Mouse (Mus musculus) megakaryocyte-erythroid progenitor cell, adult 5 weeks (primary cell): ENCODE data around the gene Nfyc. TPM values are rescaled to one million over a fixed set of nuclear protein-coding genes. Genes with fewer than 3 reads are reported as not detected.

ENCODE experiments used
- polyA plus RNA-seq: library from polyadenylated mRNA; stranded (reverse); fragments of >175 nt; gene quantifications from 2 replicates; pipeline ENCODE4 v1.2.3, GENCODE M21; 2012

Nfyc gene
- 77.7 TPM in 2 replicates for polyA plus RNA-seq

GRCm38 (mm10) chr4:120831472-120831871 lies at the start of gene Nfyc:
TSS of gene Nfyc (minus strand) at chr4:120831572.

DNA sequence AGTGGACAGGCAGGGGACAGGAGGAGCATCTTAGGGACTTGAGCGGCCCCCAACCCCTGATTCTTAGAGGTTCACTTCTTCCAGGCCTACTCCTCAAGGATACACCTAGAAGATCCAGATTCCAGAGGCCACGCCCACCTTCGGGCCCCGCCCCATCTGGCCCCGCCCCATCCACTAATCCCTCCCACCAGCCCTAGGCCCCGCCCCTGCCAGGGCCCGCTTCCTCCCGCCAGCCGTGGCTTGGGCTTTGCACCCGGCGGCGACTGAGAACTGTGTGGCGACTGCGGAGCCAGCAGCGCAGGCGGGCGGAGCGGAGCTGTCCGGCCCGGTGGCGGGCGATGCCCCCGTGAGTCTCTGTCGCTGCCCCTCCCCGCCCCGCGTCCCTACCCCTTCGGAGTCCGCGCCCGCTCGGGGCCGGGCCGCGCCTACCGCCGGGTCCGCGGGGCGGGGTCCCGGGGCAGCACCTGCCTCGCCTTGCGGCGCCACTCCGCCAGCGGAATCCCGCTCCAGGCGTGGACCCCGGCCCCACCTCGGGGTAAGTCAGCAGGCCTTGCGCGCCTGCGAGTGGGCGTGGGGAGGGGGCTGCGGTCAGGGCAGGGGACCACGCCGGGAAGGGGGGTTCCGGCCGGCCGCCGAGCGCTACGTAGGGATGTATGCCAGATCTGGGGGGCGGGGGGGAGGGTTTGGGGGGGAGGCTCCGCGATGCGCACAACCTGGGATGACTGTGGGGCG lies 23.4 kb upstream of the Nfyc start, which contains the start of gene Rims3:
Gene Rims3, plus strand, starts transcription at position 229 of the 732 bp plus-strand sequence.

DNA sequence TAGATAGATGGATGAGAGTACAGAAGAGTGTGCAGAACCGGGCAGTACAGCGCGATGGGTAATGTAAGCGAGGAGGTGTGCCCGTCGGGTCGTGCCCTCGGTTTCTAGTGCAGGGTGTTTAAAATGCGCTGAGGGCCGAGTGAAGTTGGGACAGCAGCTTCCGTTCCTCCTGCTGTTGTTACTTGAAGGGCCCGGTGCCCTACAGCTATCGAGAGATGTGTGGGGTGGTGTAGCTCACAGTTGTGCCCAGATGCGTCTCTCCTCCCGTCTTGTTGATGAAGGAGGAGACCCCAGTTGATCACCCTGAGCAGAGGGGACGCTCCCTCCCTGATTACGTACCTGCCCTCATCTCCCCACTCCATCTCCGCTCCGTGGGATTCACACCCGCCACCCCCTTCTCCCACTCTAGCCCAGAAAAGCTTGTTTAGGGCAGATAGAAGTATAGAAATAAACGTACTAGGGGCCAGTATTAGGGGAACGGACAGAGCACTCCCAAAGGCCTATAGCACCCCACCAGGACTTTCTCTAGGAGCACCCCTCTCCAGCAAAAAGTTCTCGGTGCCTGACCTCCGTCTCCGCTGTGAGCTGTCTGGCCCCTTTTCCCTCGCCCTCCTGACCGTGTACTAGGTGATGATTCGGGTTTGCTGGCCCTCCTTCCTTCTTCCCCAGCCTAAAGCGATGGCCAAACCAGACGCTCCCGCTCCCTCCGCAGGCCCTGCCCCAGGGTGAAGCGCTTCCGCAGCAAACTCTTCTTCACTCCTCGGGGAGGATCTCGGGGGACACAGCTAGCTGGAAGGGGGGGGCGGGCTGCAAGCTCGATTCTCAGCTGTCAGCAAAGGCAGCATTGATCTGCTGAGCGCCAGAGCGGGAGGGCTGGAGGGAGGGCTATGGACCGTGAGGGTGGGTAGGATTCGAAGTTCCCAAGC lies 83.2 kb downstream of the Nfyc start, which contains the start of gene Kcnq4:
Gene Kcnq4, minus strand, starts transcription at position 672 of the 926 bp plus-strand sequence.

Other genes with a start within 250 kb of the Nfyc start
- gene Gm8439, start 242.8 kb downstream of the Nfyc start, polyA plus RNA-seq = not detected in 2 replicates
- 65.6 and 82.4 TPM in 2 replicates for gene Cited4, start 165.0 kb downstream of the Nfyc start, polyA plus RNA-seq
- 0.03 TPM in 1 of 2 replicates, not detected in the other for gene Kcnq4, start 83.0 kb downstream of the Nfyc start, polyA plus RNA-seq
- 0.13 and 0.76 TPM in 2 replicates for gene Rims3, start 23.2 kb upstream of the Nfyc start, polyA plus RNA-seq
- 4.7 and 5.9 TPM in 2 replicates for gene Exo5, start 93.4 kb upstream of the Nfyc start, polyA plus RNA-seq
- 3.5 and 3.6 TPM in 2 replicates for gene Zfp69, start 120.1 kb upstream of the Nfyc start, polyA plus RNA-seq
- 32.3 and 39.6 TPM in 2 replicates for gene Smap2, start 185.7 kb upstream of the Nfyc start, polyA plus RNA-seq
- not detected in 2 replicates for gene Col9a2, start 207.8 kb upstream of the Nfyc start, polyA plus RNA-seq